Mouse (Mus musculus): ENCODE results near the gene Toe1.
A peak's percentile ranks its signal among the peaks of the same experiment; 100 is the strongest.
"Not testable (repeated sequence)": the region's sequence is repeated elsewhere in the genome, so short reads cannot be mapped to it uniquely, and the experiment has no call there.

The Toe1 gene

GRCm38 (mm10) chr4:116807197-116808129, at the start of gene Toe1, which contains the start of gene Mutyh:
Gene Toe1, minus strand, starts transcription at chr4:116807640.
Gene Mutyh, plus strand, starts transcription at chr4:116807723.
- DNase-seq (ENCODE audit: low spot score in 2 of 2), result peak; percentile 87 to 90

- DNase-seq (ENCODE audit: low spot score in 2 of 2), result no peak
Observed at GRCm38 (mm10) chr4:116857203-116857602, 49.8 kb upstream of the Toe1 start.

- no peak for DNase-seq (ENCODE audit: low spot score in 2 of 2)
Observed at GRCm38 (mm10) chr4:116854286-116854685, 46.8 kb upstream of the Toe1 start.

- no peak for DNase-seq (ENCODE audit: low spot score in 2 of 2)
Observed at GRCm38 (mm10) chr4:116849901-116850300, 42.5 kb upstream of the Toe1 start.

GRCm38 (mm10) chr4:116844324-116844723, 36.9 kb upstream of the Toe1 start:
- DNase-seq (ENCODE audit: low spot score in 2 of 2), result no peak

- DNase-seq (ENCODE audit: low spot score in 2 of 2), result no peak
Observed at GRCm38 (mm10) chr4:116840841-116841240, 33.4 kb upstream of the Toe1 start.

- not testable (repeated sequence) for DNase-seq (ENCODE audit: low spot score in 2 of 2)
Observed at GRCm38 (mm10) chr4:116840096-116840495, 32.7 kb upstream of the Toe1 start.

- no peak for DNase-seq (ENCODE audit: low spot score in 2 of 2)
Observed at GRCm38 (mm10) chr4:116838999-116839398, 31.6 kb upstream of the Toe1 start.

- DNase-seq (ENCODE audit: low spot score in 2 of 2), result no peak
Observed at GRCm38 (mm10) chr4:116830070-116830368, 22.6 kb upstream of the Toe1 start.

GRCm38 (mm10) chr4:116829364-116830069, 22.1 kb upstream of the Toe1 start:
- no peak for DNase-seq (ENCODE audit: low spot score in 2 of 2)

GRCm38 (mm10) chr4:116827819-116828218, 20.4 kb upstream of the Toe1 start:
- DNase-seq (ENCODE audit: low spot score in 2 of 2), result peak in 1 of 2 experiments; percentile 45

GRCm38 (mm10) chr4:116824541-116825004, 17.1 kb upstream of the Toe1 start:
- peak; percentile 64 to 76 for DNase-seq (ENCODE audit: low spot score in 2 of 2)

- no peak for DNase-seq (ENCODE audit: low spot score in 2 of 2)
Observed at GRCm38 (mm10) chr4:116821694-116822016, 14.2 kb upstream of the Toe1 start, which contains the start of gene Hpdl. Gene Hpdl, minus strand, starts transcription at chr4:116821707.

- DNase-seq (ENCODE audit: low spot score in 2 of 2), result peak in 1 of 2 experiments; percentile 29
Observed at GRCm38 (mm10) chr4:116820902-116821693, 13.7 kb upstream of the Toe1 start.

GRCm38 (mm10) chr4:116819968-116820901, 12.8 kb upstream of the Toe1 start:
- DNase-seq (ENCODE audit: low spot score in 2 of 2), result no peak

- DNase-seq (ENCODE audit: low spot score in 2 of 2), result no peak
Observed at GRCm38 (mm10) chr4:116817486-116817885, 10.0 kb upstream of the Toe1 start.

GRCm38 (mm10) chr4:116815276-116815675, 7.8 kb upstream of the Toe1 start:
- DNase-seq (ENCODE audit: low spot score in 2 of 2), result no peak

GRCm38 (mm10) chr4:116811012-116811411, 3.6 kb upstream of the Toe1 start:
- no peak for DNase-seq (ENCODE audit: low spot score in 2 of 2)

GRCm38 (mm10) chr4:116799901-116800300, 7.5 kb downstream of the Toe1 start:
- no peak for DNase-seq (ENCODE audit: low spot score in 2 of 2)

- DNase-seq (ENCODE audit: low spot score in 2 of 2), result no peak
Observed at GRCm38 (mm10) chr4:116796442-116797110, 10.9 kb downstream of the Toe1 start.
